Mouse (Mus musculus): ENCODE measurements around the gene Olfr819. TPM values are rescaled to one million over a fixed set of nuclear protein-coding genes. Genes with fewer than 3 reads are reported as not detected.

The Olfr819 gene
- polyA plus RNA-seq, 1 experiment from 2014 or later: not detected

Other genes with a start within 250 kb of the Olfr819 start
- not detected in 2 replicates for gene Olfr805, start 237.9 kb downstream of the Olfr819 start, polyA plus RNA-seq (2016; fragmentation: Nextera tagmentation; extraction: Ambion mirVana)
- not detected in 2 replicates for gene Olfr806, start 225.3 kb downstream of the Olfr819 start, polyA plus RNA-seq (2016; fragmentation: Nextera tagmentation; extraction: Ambion mirVana)
- not detected in 2 replicates for gene Olfr807, start 209.5 kb downstream of the Olfr819 start, polyA plus RNA-seq (2016; fragmentation: Nextera tagmentation; extraction: Ambion mirVana)
- gene Olfr808, start 201.8 kb downstream of the Olfr819 start, polyA plus RNA-seq (2016; fragmentation: Nextera tagmentation; extraction: Ambion mirVana): not detected in 2 replicates
- not detected in 2 replicates for gene Olfr809, start 192.6 kb downstream of the Olfr819 start, polyA plus RNA-seq (2016; fragmentation: Nextera tagmentation; extraction: Ambion mirVana)
- gene Olfr810, start 172.3 kb downstream of the Olfr819 start, polyA plus RNA-seq (2016; fragmentation: Nextera tagmentation; extraction: Ambion mirVana): not detected in 2 replicates
- gene Olfr811, start 162.9 kb downstream of the Olfr819 start, polyA plus RNA-seq (2016; fragmentation: Nextera tagmentation; extraction: Ambion mirVana): not detected in 2 replicates
- gene Olfr812, start 121.2 kb downstream of the Olfr819 start, polyA plus RNA-seq (2016; fragmentation: Nextera tagmentation; extraction: Ambion mirVana): not detected in 2 replicates
- not detected in 2 replicates for gene Olfr813, start 111.9 kb downstream of the Olfr819 start, polyA plus RNA-seq (2016; fragmentation: Nextera tagmentation; extraction: Ambion mirVana)
- not detected in 2 replicates for gene Olfr814, start 87.4 kb downstream of the Olfr819 start, polyA plus RNA-seq (2016; fragmentation: Nextera tagmentation; extraction: Ambion mirVana)
- not detected in 2 replicates for gene Olfr815, start 61.4 kb downstream of the Olfr819 start, polyA plus RNA-seq (2016; fragmentation: Nextera tagmentation; extraction: Ambion mirVana)
- gene Olfr816, start 51.7 kb downstream of the Olfr819 start, polyA plus RNA-seq (2016; fragmentation: Nextera tagmentation; extraction: Ambion mirVana): not detected in 2 replicates
- gene Olfr818, start 18.2 kb downstream of the Olfr819 start, polyA plus RNA-seq (2016; fragmentation: Nextera tagmentation; extraction: Ambion mirVana): not detected in 2 replicates
- not detected in 2 replicates for gene Olfr247, start 8.9 kb upstream of the Olfr819 start, polyA plus RNA-seq (2016; fragmentation: Nextera tagmentation; extraction: Ambion mirVana)
- not detected in 2 replicates for gene Gm10310, start 17.8 kb upstream of the Olfr819 start, polyA plus RNA-seq (2016; fragmentation: Nextera tagmentation; extraction: Ambion mirVana)
- not detected in 2 replicates for gene Olfr820, start 45.4 kb upstream of the Olfr819 start, polyA plus RNA-seq (2016; fragmentation: Nextera tagmentation; extraction: Ambion mirVana)
- not detected in 2 replicates for gene Olfr821, start 63.1 kb upstream of the Olfr819 start, polyA plus RNA-seq (2016; fragmentation: Nextera tagmentation; extraction: Ambion mirVana)
- not detected in 2 replicates for gene Olfr822, start 103.9 kb upstream of the Olfr819 start, polyA plus RNA-seq (2016; fragmentation: Nextera tagmentation; extraction: Ambion mirVana)
- not detected in 2 replicates for gene Olfr823, start 148.1 kb upstream of the Olfr819 start, polyA plus RNA-seq (2016; fragmentation: Nextera tagmentation; extraction: Ambion mirVana)
- gene Olfr824, start 162.7 kb upstream of the Olfr819 start, polyA plus RNA-seq (2016; fragmentation: Nextera tagmentation; extraction: Ambion mirVana): not detected in 2 replicates
- not detected in 2 replicates for gene Olfr825, start 199.5 kb upstream of the Olfr819 start, polyA plus RNA-seq (2016; fragmentation: Nextera tagmentation; extraction: Ambion mirVana)
- gene Olfr826, start 216.9 kb upstream of the Olfr819 start, polyA plus RNA-seq (2016; fragmentation: Nextera tagmentation; extraction: Ambion mirVana): not detected in 2 replicates
- not detected in 2 replicates for gene Olfr827, start 247.1 kb upstream of the Olfr819 start, polyA plus RNA-seq (2016; fragmentation: Nextera tagmentation; extraction: Ambion mirVana)

Data from midbrain, embryonic 10.5 days (tissue).